Mouse (Mus musculus) heart, embryonic 10.5 days (tissue): ENCODE data around the gene Syt9. TPM values are rescaled to one million over a fixed set of nuclear protein-coding genes. Genes with fewer than 3 reads are reported as not detected.

ENCODE experiments used
- DNase-seq: peaks from one replicate; pipeline ENCODE4 v3.0.0-alpha.2; 2017; ENCODE audit warnings: low spot score
- H3K27ac ChIP-seq: fragments of 300-500 bp; sonication (generic); 2 replicates; pipeline ENCODE4 v1.5.1; 2016; ENCODE audit warnings: mild to moderate bottlenecking
- H3K27me3 ChIP-seq: fragments of 300-500 bp; sonication (generic); 2 replicates; pipeline ENCODE4 v1.6.1; 2016; ENCODE audit warnings: mild to moderate bottlenecking; ENCODE audit not compliant: poor library complexity, insufficient read depth, severe bottlenecking
- H3K36me3 ChIP-seq: fragments of 300-500 bp; sonication (generic); 2 replicates; pipeline ENCODE4 v1.6.1; 2016; ENCODE audit warnings: mild to moderate bottlenecking, moderate library complexity
- H3K4me1 ChIP-seq: fragments of 300-500 bp; sonication (generic); 2 replicates; pipeline ENCODE4 v1.6.1; 2016; ENCODE audit warnings: mild to moderate bottlenecking
- H3K4me3 ChIP-seq: fragments of 300-500 bp; sonication (generic); 2 replicates; pipeline ENCODE4 v1.5.1; 2016; ENCODE audit warnings: mild to moderate bottlenecking, moderate library complexity
- H3K9me3 ChIP-seq: fragments of 300-500 bp; sonication (generic); 2 replicates; pipeline ENCODE4 v1.6.1; 2016; ENCODE audit warnings: mild to moderate bottlenecking, moderate library complexity
- WGBS: fragments of 180-500 bp; shearing (Covaris S2); methylation state at CpG from one replicate; pipeline ENCODE4 v1.1.7; 2016; 5-methylcytosine and 5-hydroxymethylcytosine counted together
- polyA plus RNA-seq: library from polyadenylated mRNA; unstranded; fragments of >200 nt; fragmentation: Nextera tagmentation; extraction: Ambion mirVana; gene quantifications from 2 replicates; pipeline ENCODE4 v1.2.1, GENCODE M21; 2016

The Syt9 gene
- polyA plus RNA-seq = 0.63 and 0.72 TPM in 2 replicates

DNA sequence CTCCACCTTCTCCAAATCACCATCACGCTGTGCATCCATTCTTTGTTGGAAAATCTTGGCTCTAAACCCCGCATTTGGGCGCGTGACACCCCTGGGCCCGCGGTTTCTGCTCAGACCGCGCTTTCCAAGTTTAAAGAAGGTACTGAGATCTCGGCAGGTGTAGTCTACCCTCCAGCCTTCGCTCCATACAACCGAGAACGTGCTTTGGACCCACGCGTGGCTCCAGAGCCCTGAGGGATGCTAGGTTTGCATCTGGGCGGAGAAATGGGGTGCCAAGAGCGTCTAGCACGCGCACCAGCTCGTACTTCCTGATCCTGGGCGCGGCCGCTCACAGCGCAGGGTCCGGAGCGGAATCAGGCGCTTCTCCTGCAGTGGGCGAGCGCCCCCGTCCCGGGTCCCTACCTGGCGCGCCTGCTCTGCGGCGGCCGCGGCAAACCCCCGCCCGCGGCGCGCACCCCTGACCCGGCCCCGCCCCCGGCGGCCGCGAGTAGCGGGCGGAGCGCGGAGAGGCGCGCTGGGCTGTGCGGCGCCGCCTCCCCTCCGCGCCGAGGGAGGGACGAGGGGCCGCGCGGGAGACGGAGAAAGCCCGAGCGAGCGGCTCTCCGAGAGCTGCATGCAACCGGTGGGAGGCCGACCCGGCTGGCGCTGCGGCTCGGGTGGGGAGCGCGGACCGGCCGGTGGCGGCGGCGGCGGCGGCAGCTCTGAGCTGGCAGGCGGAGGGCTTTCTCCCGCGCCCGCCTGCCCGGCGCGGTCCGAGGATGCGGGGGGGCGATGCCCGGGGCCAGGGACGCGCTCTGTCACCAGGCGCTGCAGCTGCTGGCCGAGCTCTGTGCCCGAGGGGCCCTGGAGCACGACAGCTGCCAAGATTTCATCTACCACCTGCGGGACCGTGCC is at the start of gene Syt9:
Syt9 (plus strand) TSS at position 497 of the 894 bp plus-strand sequence.
- Histone ChIP-seq H3K4me3 (peak within 1 kb of the TSS; percentile 68), H3K36me3 (no peaks in the 10 kb centered on the region), H3K27me3 (peaks cover 59% of the 10 kb centered on the region), H3K27ac (peak within 1 kb of the TSS; percentile 70; the same call in 1 of the 2 replicates), H3K4me1 (peaks cover 7% of the 10 kb centered on the region), H3K9me3 (no peaks in the 10 kb centered on the region)
- WGBS = under 1% methylated on average over 99 of the region's 102 CpGs
- DNase-seq = no peak

DNA sequence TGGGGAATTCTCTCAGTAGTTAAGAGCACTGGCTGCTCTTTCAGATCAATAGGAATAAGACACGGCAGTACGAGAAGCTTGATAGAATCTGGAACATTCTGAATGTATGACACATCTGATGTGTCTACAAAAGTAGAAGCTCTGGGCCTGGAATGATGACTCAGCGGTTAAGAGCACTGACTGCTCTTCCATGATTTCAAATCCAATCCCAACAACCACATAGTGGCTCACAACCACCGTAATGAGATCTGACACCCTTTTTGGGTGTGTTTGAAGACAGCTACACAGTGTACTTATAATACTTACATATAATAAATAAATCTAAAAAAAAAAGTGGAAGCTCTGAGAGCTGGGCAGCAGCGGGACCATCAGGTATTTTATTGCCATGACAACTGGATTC is 31.5 kb upstream of the Syt9 start:
- H3K27ac ChIP-seq = no peak overlapping the region
- no peak for DNase-seq
- H3K36me3 ChIP-seq = no peaks in the 10 kb centered on the region
- no peaks in the 10 kb centered on the region for H3K27me3 ChIP-seq
- H3K4me1 ChIP-seq = no peaks in the 10 kb centered on the region
- WGBS = 87% methylated on average over 5 of the region's 5 CpGs
- H3K4me3 ChIP-seq = no peak overlapping the region
- no peaks in the 10 kb centered on the region for H3K9me3 ChIP-seq

DNA sequence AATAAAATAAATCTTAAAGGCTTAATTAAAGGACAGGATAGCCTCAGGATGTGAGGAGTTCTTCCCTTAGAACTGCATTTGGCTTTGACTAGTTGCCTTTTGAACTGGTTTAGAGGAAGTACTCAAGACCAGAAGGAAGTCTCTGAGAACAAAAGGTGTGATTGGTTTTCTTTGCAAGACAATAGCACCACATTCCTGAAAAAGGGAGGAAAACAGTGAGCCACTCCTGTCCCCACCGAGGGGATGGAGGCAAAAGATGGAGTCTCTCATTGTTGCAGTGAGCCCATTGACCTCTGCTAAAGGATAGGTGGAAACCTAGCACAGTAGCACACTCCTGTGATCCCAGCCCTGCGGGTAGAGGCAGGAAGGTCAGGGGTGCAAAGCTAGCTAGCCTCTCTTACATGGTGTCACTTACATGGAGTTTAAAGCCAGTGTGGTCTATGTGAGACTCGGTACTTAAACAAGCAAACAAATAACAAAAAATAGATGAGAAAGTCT is 30.9 kb upstream of the Syt9 start:
- no peak overlapping the region for H3K4me3 ChIP-seq
- WGBS = 60% methylated on average over 3 of the region's 3 CpGs
- no peaks in the 10 kb centered on the region for H3K27me3 ChIP-seq

DNA sequence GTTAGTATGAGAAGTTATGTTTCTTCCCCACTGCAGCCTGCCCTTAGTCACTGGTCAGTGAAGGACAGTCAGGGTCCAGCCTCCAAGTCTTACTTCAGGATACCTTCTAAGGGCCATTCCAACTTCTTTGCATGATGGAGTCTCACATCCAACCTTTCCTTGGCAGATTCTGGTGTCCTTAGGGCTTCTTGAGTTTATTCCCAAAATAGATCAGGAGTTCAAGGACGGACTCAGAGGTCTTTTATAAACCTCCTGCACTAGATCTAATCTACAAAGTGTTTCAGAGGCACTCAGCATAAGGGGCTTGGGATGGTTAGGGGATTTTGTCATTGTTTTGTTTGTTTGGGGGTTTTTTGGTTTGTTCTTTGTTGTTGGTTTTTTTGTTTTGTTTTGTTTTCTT is 30.3 kb upstream of the Syt9 start:
- no peaks in the 10 kb centered on the region for H3K9me3 ChIP-seq
- no peak overlapping the region for H3K27ac ChIP-seq
- H3K36me3 ChIP-seq = no peaks in the 10 kb centered on the region
- 39% methylated on average over 1 of the region's 1 CpGs for WGBS
- DNase-seq = no peak
- H3K4me1 ChIP-seq = no peaks in the 10 kb centered on the region
- no peaks in the 10 kb centered on the region for H3K27me3 ChIP-seq
- no peak overlapping the region for H3K4me3 ChIP-seq

More for the DNA sequence above, 30.9 kb upstream of the Syt9 start:
- no peak for DNase-seq
- no peak overlapping the region for H3K27ac ChIP-seq
- H3K9me3 ChIP-seq = no peaks in the 10 kb centered on the region
- no peaks in the 10 kb centered on the region for H3K36me3 ChIP-seq
- H3K4me1 ChIP-seq = no peaks in the 10 kb centered on the region

DNA sequence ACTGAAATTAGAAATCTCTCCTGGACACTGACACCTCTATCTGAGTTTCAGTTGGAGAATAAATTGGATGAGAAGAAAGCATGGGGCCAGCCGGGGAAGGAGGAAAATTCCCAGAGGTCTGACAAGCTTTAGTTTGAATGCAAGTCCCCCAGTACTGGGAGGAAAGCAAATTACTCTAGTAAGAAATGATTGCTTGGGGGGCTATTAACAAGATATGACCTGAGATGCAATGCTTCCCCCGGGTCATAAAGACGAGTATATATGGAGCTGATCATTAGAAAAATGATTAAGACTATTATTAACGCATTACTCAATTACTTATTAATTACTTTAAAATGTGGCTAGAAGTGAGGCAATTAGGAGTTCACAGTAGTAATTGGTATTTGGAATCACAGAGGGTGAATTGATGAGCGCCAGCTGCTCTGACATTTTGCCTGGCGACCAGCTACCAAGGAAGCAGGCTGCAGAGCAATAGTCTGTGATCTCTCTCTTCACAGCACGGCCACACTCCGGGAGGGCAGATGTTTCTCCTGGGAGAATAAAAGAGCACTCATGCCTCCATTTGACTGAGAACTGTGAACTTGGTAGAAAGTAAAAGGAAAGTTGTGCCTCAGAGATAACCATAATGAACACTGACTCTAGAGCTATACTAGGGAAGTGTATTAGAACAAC is 28.9 kb upstream of the Syt9 start:
- H3K27me3 ChIP-seq = no peaks in the 10 kb centered on the region
- no peak overlapping the region for H3K4me3 ChIP-seq
- no peaks in the 10 kb centered on the region for H3K36me3 ChIP-seq
- H3K27ac ChIP-seq = no peak overlapping the region
- no peaks in the 10 kb centered on the region for H3K4me1 ChIP-seq
- no peaks in the 10 kb centered on the region for H3K9me3 ChIP-seq
- 65% methylated on average over 8 of the region's 8 CpGs for WGBS
- no peak for DNase-seq

DNA sequence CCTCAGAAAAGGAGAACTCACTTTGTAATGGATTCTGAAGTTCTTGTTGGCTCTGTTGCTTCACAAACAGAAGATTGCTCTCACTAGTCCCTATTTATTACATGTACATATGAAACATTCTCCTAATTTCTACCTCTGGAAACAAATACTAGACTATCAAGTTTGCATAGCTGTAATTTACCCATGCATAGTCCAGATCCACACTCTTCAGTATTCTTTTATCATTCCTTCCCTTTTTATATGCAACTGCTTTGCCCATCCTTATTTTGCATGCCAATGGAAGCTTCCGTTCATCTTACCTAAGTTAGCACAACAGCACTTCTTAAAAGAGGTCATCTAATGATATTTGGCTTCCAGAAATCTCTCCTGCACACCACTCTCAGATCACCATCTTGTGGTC is 21.3 kb upstream of the Syt9 start:
- no peaks in the 10 kb centered on the region for H3K36me3 ChIP-seq
- H3K27ac ChIP-seq = no peak overlapping the region
- no peak overlapping the region for H3K4me3 ChIP-seq
- H3K27me3 ChIP-seq = no peaks in the 10 kb centered on the region
- 79% methylated on average over 1 of the region's 1 CpGs for WGBS
- no peak for DNase-seq
- no peaks in the 10 kb centered on the region for H3K4me1 ChIP-seq
- no peaks in the 10 kb centered on the region for H3K9me3 ChIP-seq

DNA sequence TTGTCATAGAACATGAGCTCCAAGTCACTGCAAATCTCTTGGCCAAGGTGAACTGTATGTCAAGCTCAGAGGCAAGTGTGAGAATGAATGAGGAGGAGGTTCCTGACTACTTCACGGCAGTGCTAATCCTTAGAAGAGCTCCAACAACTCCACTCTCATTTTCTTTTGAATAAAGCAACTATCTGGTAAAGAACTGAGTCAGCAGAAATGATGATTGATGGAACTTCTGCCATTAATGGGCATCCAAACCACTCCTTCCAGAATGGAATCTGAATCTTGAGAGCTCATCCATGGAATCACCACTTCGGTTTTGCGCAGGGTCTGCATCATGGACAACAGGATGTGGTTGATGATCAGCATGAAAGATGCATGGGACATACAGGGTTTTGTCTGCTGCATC is 8.4 kb upstream of the Syt9 start:
- Histone ChIP-seq H3K27me3 (no peaks in the 10 kb centered on the region), H3K9me3 (no peaks in the 10 kb centered on the region), H3K27ac (no peak overlapping the region), H3K4me3 (no peak overlapping the region), H3K4me1 (no peaks in the 10 kb centered on the region), H3K36me3 (no peaks in the 10 kb centered on the region)
- WGBS = 78% methylated on average over 3 of the region's 3 CpGs
- no peak for DNase-seq

DNA sequence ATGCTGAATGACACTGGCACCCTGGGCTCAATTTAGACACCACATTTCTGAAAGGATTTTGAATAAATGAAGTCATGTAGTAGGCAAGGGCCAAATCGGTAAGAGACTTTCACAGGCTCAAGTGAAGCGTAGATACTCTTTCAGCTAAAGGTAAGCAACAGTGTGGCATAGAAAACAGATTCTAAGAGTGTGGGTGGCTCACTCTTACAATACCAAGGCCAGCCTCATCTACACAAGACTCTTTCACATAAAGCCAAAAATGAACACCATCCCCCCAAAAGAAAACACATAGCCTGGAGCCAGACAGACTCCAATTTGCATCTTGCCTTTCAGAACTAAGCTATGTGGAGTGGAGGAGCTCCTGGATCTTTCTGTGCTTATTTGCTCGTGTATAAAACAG is 7.9 kb upstream of the Syt9 start:
- DNase-seq = no peak
- 77% methylated on average over 3 of the region's 3 CpGs for WGBS
- no peak overlapping the region for H3K27ac ChIP-seq

DNA sequence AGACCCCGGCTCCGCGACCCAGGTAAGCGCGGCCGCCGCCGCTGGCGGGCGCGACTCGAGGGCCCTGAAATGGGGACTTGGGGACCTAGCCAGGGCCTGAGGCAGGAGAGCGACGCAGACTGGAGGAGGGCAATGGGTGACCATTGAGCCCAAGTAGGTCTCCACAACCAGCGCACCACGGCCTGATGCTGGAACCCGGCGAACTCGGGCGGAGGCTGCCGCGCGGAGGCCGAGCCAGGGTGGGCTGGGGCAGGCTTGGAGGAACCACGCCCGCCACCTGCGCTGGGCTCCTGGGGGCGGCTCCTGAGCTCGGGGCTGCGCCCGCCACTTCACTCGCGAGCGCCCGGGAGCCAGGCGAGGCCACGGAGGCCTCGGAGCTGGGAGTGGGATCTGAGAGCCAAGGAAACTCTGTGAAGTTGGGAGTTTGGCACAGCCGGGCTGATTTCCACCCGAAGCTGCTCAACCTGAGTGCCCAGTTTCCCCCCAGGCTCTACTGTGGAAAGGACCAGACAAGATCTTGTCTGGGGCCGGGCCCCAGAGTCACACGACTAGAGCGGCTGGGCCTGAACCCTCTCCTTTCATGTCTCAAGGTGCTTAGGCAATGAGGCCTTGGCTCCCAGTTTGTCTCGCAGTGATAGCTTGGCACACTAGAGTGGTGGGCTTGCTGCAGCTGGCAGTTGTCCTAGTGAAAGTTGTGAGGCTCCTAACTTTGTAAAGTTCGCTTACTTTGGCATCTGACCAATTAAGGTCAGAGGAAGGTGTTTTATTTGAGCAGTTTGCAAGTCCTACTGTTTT is 795 bp downstream of the Syt9 start:
- H3K4me1 ChIP-seq = peaks cover 7% of the 10 kb centered on the region
- peak overlapping the region; percentile 68 for H3K4me3 ChIP-seq
- H3K36me3 ChIP-seq = no peaks in the 10 kb centered on the region
- H3K27ac ChIP-seq = peak overlapping the region; percentile 70; the same call in 1 of the 2 replicates
- H3K9me3 ChIP-seq = no peaks in the 10 kb centered on the region
- DNase-seq = no peak
- WGBS = 4% methylated on average over 45 of the region's 45 CpGs
- H3K27me3 ChIP-seq = peaks cover 59% of the 10 kb centered on the region

More for the DNA sequence above, 7.9 kb upstream of the Syt9 start:
- no peaks in the 10 kb centered on the region for H3K27me3 ChIP-seq
- no peaks in the 10 kb centered on the region for H3K4me1 ChIP-seq
- H3K4me3 ChIP-seq = no peak overlapping the region
- no peaks in the 10 kb centered on the region for H3K36me3 ChIP-seq
- no peaks in the 10 kb centered on the region for H3K9me3 ChIP-seq

DNA sequence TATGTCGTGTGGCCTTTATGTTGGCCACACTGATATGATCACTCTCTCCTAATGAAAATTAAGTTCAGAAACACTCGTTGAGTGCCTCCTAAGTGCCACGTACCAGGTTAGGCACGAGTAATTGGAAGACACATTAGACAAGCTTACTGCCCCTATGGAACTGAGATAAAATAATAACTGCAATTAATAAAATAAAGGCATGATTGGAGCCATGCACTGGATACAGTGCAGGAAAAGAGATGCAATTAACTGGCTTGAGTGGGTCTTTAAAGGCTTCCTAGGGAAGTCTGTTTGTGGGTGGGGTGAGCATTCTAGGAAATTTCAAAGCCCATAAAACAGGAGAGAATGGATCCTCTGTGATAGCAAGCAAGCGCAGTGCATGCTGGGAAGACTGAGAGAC is 10.0 kb downstream of the Syt9 start:
- DNase-seq = no peak
- Histone ChIP-seq H3K9me3 (no peaks in the 10 kb centered on the region), H3K27me3 (no peaks in the 10 kb centered on the region), H3K27ac (no peak overlapping the region), H3K36me3 (no peaks in the 10 kb centered on the region), H3K4me1 (no peaks in the 10 kb centered on the region), H3K4me3 (no peak overlapping the region)
- 79% methylated on average over 5 of the region's 5 CpGs for WGBS

DNA sequence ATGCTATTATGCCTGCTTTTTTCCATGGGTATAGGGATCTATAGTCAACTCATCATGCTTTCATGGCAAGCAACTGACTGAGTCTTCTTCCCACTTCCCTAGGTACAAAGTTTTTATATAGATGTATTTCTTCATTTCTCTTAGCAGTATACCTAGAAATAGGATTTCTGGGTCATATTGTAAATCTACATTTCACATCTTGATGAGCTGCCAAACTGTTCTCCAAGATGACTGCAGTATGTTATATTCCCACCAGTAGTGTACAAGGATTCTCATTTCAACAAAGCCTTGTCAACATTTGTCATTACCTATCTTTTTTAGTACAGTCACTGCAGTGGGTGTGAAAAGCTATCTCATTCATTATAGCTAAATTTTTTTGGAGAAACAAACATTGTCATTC is 19.1 kb downstream of the Syt9 start:
- no peak for DNase-seq
- Histone ChIP-seq H3K27me3 (no peaks in the 10 kb centered on the region), H3K27ac (no peak overlapping the region), H3K4me3 (no peak overlapping the region), H3K9me3 (no peaks in the 10 kb centered on the region), H3K36me3 (no peaks in the 10 kb centered on the region), H3K4me1 (no peaks in the 10 kb centered on the region)

DNA sequence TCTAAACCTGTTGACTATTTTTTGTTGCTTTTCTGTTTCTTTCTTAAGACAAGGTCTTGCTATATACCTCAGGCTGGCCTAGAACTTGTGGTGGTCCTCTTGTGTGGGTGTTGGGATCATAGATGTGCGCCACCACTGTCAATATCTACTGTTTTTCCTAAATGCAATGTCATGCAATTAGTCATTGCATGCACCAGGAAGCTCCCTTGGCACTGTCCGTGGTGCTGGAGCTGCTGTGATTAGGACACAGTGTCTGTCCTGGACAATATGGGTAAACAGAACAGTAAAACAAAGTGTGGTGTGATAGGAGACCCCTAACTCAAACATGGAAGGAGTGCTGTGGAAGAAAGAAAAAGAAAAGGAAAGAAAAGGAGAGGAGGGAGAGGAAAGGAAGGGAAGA is 22.2 kb downstream of the Syt9 start:
- 67% methylated on average over 2 of the region's 2 CpGs for WGBS
- H3K9me3 ChIP-seq = no peaks in the 10 kb centered on the region
- DNase-seq = no peak
- no peaks in the 10 kb centered on the region for H3K36me3 ChIP-seq
- H3K27ac ChIP-seq = no peak overlapping the region
- H3K4me1 ChIP-seq = no peaks in the 10 kb centered on the region
- H3K27me3 ChIP-seq = no peaks in the 10 kb centered on the region
- no peak overlapping the region for H3K4me3 ChIP-seq
